In genomic region chrX:109127551-109128088, GRCm38 (mm10) we compare ENCODE assay signal across 17 mouse cellular contexts. TPM values are rescaled to one million over a fixed set of nuclear protein-coding genes. Genes with fewer than 3 reads are reported as not detected.
DNase-seq lines count a peak whose midpoint lies in the region; ATAC-seq and TF ChIP-seq lines count a peak whose summit lies in the region.
"Had no signal": no experiment of that assay in that cellular context is flagged by ENCODE, and none has a peak within 500 bp of the region (broad histone marks: within the 10 kb centered on the region; RNA-seq: fewer than 3 reads in every experiment).

No protein-coding gene starts in this region.

- H3K9me3 ChIP-seq in heart, embryonic 14.5 days (ENCODE audit: control insufficient read depth, low read length), result no peaks in the 10 kb centered on the region
- no peaks in the 10 kb centered on the region for H3K9me3 ChIP-seq in stomach, embryonic 14.5 days (ENCODE audit: control insufficient read depth, low read depth, low read length)
- H3K9me3 ChIP-seq in stomach, postnatal 0 days (ENCODE audit: control insufficient read depth, low read length), result no peaks in the 10 kb centered on the region
- no peaks in the 10 kb centered on the region for H3K9me3 ChIP-seq in liver, postnatal 0 days (ENCODE audit: low read length)
- no peaks in the 10 kb centered on the region for H3K9me3 ChIP-seq in kidney, embryonic 16.5 days (ENCODE audit: low read length)
- H3K9me3 ChIP-seq: G1E; kidney, embryonic 15.5 days; midbrain, embryonic 13.5 days; neural tube, embryonic 12.5 days had no signal

- ATAC-seq in heart, embryonic 14.5 days (ENCODE audit: insufficient number of reproducible peaks, insufficient read depth, low FRiP score, low read depth), result no peak
- ATAC-seq in stomach, embryonic 14.5 days (ENCODE audit: insufficient number of reproducible peaks, insufficient read depth, low FRiP score, low read depth), result peak; percentile 56; the same call in 1 of the 2 replicates
- ATAC-seq in stomach, postnatal 0 days (ENCODE audit: low FRiP score, low TSS enrichment), result no peak
- ATAC-seq in liver, postnatal 0 days, result no peak
- ATAC-seq in erythroblast, adult 5-6 weeks (replicated peaks; ENCODE audit: low FRiP score, poor library complexity, severe bottlenecking), result no peak
- ATAC-seq in kidney, embryonic 16.5 days (ENCODE audit: low FRiP score, low TSS enrichment), result no peak
- ATAC-seq: activated CD4-positive, CD25-positive, alpha-beta regulatory T cell, adult 4 months; midbrain, embryonic 13.5 days had no signal

- H3K9ac ChIP-seq in heart, embryonic 14.5 days (ENCODE audit: low read length), result no peak overlapping the region
- H3K9ac ChIP-seq in stomach, embryonic 14.5 days (replicated peaks; ENCODE audit: low read depth, low read length), result no peak overlapping the region
- H3K9ac ChIP-seq in stomach, postnatal 0 days (ENCODE audit: low read length), result no peak overlapping the region
- H3K9ac ChIP-seq in liver, postnatal 0 days (replicated peaks), result no peak overlapping the region
- H3K9ac ChIP-seq in kidney, embryonic 16.5 days (replicated peaks; ENCODE audit: low read length), result no peak overlapping the region
- H3K9ac ChIP-seq: hindbrain, embryonic 14.5 days; kidney, embryonic 15.5 days; midbrain, embryonic 13.5 days; neural tube, embryonic 12.5 days had no signal

- no peak for TF ChIP-seq CTCF in stomach, postnatal 0 days (IDR thresholded peaks at IDR 0.05; ENCODE audit: low read depth)
- TF ChIP-seq CTCF in liver, postnatal 0 days (IDR thresholded peaks at IDR 0.05; ENCODE audit: low read depth), result no peak

- no peak overlapping the region; a peak in 1 of 4 replicates for H3K27ac ChIP-seq in heart, embryonic 14.5 days (replicated peaks in 1 of 2; ENCODE audit: control insufficient read depth in 1 of 2, insufficient read depth in 1 of 2, low read depth in 2 of 2, low read length in 2 of 2)
- H3K27ac ChIP-seq in stomach, embryonic 14.5 days (ENCODE audit: low read length), result no peak overlapping the region
- H3K27ac ChIP-seq in stomach, postnatal 0 days (replicated peaks), result no peak overlapping the region
- H3K27ac ChIP-seq in liver, postnatal 0 days (ENCODE audit: low read depth), result peak overlapping the region; percentile 22; the same call in 1 of the 2 replicates
- H3K27ac ChIP-seq in kidney, embryonic 16.5 days (ENCODE audit: low read length), result no peak overlapping the region
- H3K27ac ChIP-seq: hindbrain, embryonic 14.5 days; kidney, embryonic 15.5 days; midbrain, embryonic 13.5 days; neural tube, embryonic 12.5 days had no signal

- H3K4me3 ChIP-seq in heart, embryonic 14.5 days (ENCODE audit: control insufficient read depth in 1 of 2, insufficient read depth in 1 of 2, low read depth in 1 of 2, low read length in 2 of 2), result no peak overlapping the region
- no peak overlapping the region for H3K4me3 ChIP-seq in stomach, embryonic 14.5 days (ENCODE audit: low read depth, low read length)
- no peak overlapping the region for H3K4me3 ChIP-seq in stomach, postnatal 0 days (ENCODE audit: low read depth, low read length)
- H3K4me3 ChIP-seq in liver, postnatal 0 days (ENCODE audit: low read depth, low read length), result no peak overlapping the region
- no peak overlapping the region for H3K4me3 ChIP-seq in kidney, embryonic 16.5 days (ENCODE audit: low read length)
- H3K4me3 ChIP-seq: kidney, embryonic 15.5 days; midbrain, embryonic 13.5 days; neural tube, embryonic 12.5 days had no signal

- 48% methylated on average over 7 of the region's 7 CpGs for WGBS in heart, embryonic 14.5 days
- 37% methylated on average over 7 of the region's 7 CpGs for WGBS in stomach, embryonic 14.5 days
- 32% methylated on average over 7 of the region's 7 CpGs for WGBS in stomach, postnatal 0 days
- WGBS in liver, postnatal 0 days (ENCODE audit: insufficient replicate concordance), result 46% methylated on average over 7 of the region's 7 CpGs
- WGBS in kidney, embryonic 16.5 days, result 58% methylated on average over 7 of the region's 7 CpGs

- no peaks in the 10 kb centered on the region for H3K36me3 ChIP-seq in heart, embryonic 14.5 days (ENCODE audit: control insufficient read depth, insufficient read depth, low read length)
- no peaks in the 10 kb centered on the region for H3K36me3 ChIP-seq in stomach, embryonic 14.5 days (ENCODE audit: control insufficient read depth, insufficient read depth, low read length)
- no peaks in the 10 kb centered on the region for H3K36me3 ChIP-seq in stomach, postnatal 0 days (ENCODE audit: control insufficient read depth, insufficient read depth, low read length)
- H3K36me3 ChIP-seq in liver, postnatal 0 days (replicated peaks; ENCODE audit: insufficient read depth, low read length), result no peaks in the 10 kb centered on the region
- H3K36me3 ChIP-seq in kidney, embryonic 16.5 days (ENCODE audit: insufficient read depth, low read length), result no peaks in the 10 kb centered on the region
- H3K36me3 ChIP-seq: G1E; kidney, embryonic 15.5 days; midbrain, embryonic 13.5 days; neural tube, embryonic 12.5 days had no signal

- no peak for DNase-seq in heart, postnatal 14 days
- no peak for DNase-seq in stomach, postnatal 0 days (ENCODE audit: low spot score)
- no peak for DNase-seq in liver, postnatal 0 days
- no peak for DNase-seq in retina, embryonic 14.5 days (ENCODE audit: low spot score)
- DNase-seq: cerebellum, adult 11 months; gastrocnemius, postnatal 14 days; spleen, adult 18-20 months had no signal

- intact Hi-C loops in heart, postnatal 14 days (cut with DNase I), result no loop called here

- no peaks in the 10 kb centered on the region for H3K27me3 ChIP-seq in heart, embryonic 14.5 days (ENCODE audit: control insufficient read depth, insufficient read depth, low read length)
- H3K27me3 ChIP-seq in stomach, embryonic 14.5 days (ENCODE audit: control insufficient read depth, insufficient read depth, low read length), result no peaks in the 10 kb centered on the region
- H3K27me3 ChIP-seq in stomach, postnatal 0 days (ENCODE audit: control insufficient read depth, insufficient read depth, low read length), result no peaks in the 10 kb centered on the region
- no peaks in the 10 kb centered on the region for H3K27me3 ChIP-seq in liver, postnatal 0 days (ENCODE audit: insufficient read depth, low read length)
- H3K27me3 ChIP-seq in kidney, embryonic 16.5 days (ENCODE audit: insufficient read depth, low read length), result no peaks in the 10 kb centered on the region
- H3K27me3 ChIP-seq: kidney, embryonic 15.5 days; midbrain, embryonic 13.5 days; neural tube, embryonic 12.5 days had no signal

- peaks cover 2 to 4% of the 10 kb centered on the region in 2 experiments; a peak in 1 of 4 replicates for H3K4me1 ChIP-seq in heart, embryonic 14.5 days (ENCODE audit: control insufficient read depth in 2 of 2, insufficient read depth in 2 of 2, low read length in 2 of 2)
- H3K4me1 ChIP-seq in stomach, embryonic 14.5 days (ENCODE audit: control insufficient read depth, insufficient read depth, low read length), result no peaks in the 10 kb centered on the region
- no peaks in the 10 kb centered on the region for H3K4me1 ChIP-seq in stomach, postnatal 0 days (replicated peaks; ENCODE audit: control insufficient read depth, insufficient read depth)
- H3K4me1 ChIP-seq in liver, postnatal 0 days (ENCODE audit: insufficient read depth), result no peaks in the 10 kb centered on the region
- H3K4me1 ChIP-seq in kidney, embryonic 16.5 days (ENCODE audit: insufficient read depth, low read length), result no peaks in the 10 kb centered on the region
- H3K4me1 ChIP-seq: midbrain, embryonic 13.5 days; neural tube, embryonic 12.5 days had no signal

- no peak for TF ChIP-seq EP300 in stomach, postnatal 0 days (optimal IDR thresholded peaks at IDR 0.05)
- TF ChIP-seq EP300 in liver, postnatal 0 days (IDR thresholded peaks at IDR 0.05; ENCODE audit: low read depth), result no peak

- H3K4me2 ChIP-seq in heart, embryonic 14.5 days (ENCODE audit: low read length), result peak overlapping the region; percentile 8; the same call in 1 of the 2 replicates
- no peak overlapping the region for H3K4me2 ChIP-seq in stomach, embryonic 14.5 days (replicated peaks; ENCODE audit: low read depth, low read length)
- H3K4me2 ChIP-seq in stomach, postnatal 0 days (replicated peaks; ENCODE audit: low read depth), result no peak overlapping the region
- H3K4me2 ChIP-seq in liver, postnatal 0 days (ENCODE audit: low read depth, low read length), result no peak overlapping the region
- H3K4me2 ChIP-seq in kidney, embryonic 16.5 days (replicated peaks; ENCODE audit: low read depth, low read length), result no peak overlapping the region
- H3K4me2 ChIP-seq: hindbrain, embryonic 14.5 days; kidney, embryonic 15.5 days; midbrain, embryonic 13.5 days; neural tube, embryonic 12.5 days had no signal

RNA-seq across cellular contexts. Expression of gene Sh3bgrl, which starts 32.5 kb away (rescaled TPM):
- polyA plus RNA-seq in heart, embryonic 14.5 days (2014; fragmentation: Nextera tagmentation; extraction: Ambion mirVana), result 88.6 and 94.6 TPM in 2 replicates
- total RNA-seq in heart, postnatal 14 days (2021), result 10 to 100 TPM; 39.6 to 49.5 TPM
- polyA plus RNA-seq in stomach, embryonic 14.5 days (2014; fragmentation: Nextera tagmentation; extraction: Ambion mirVana), result 174 and 178 TPM in 2 replicates
- polyA plus RNA-seq in stomach, postnatal 0 days (2015; fragmentation: Nextera tagmentation; extraction: Ambion mirVana), result 66.2 and 66.8 TPM in 2 replicates
- polyA plus RNA-seq in liver, postnatal 0 days (2015; fragmentation: Nextera tagmentation; extraction: Ambion mirVana), result 32.2 and 36.8 TPM in 2 replicates
- 56.2 and 71.3 TPM in 2 replicates for total RNA-seq in erythroblast, adult 5-6 weeks (2015; ENCODE audit: low replicate concordance)
- 35.5 and 44.2 TPM in 2 replicates for total RNA-seq in erythroblast, adult 5-6 weeks (2017; ENCODE audit: low replicate concordance)
- 121 TPM in 2 replicates for polyA plus RNA-seq in kidney, embryonic 16.5 days (2015; fragmentation: Nextera tagmentation; extraction: Ambion mirVana)
